Mouse (Mus musculus) stomach, adult 2 months (tissue): Measurements from ENCODE around the gene Olfr555. TPM values are rescaled to one million over a fixed set of nuclear protein-coding genes. Genes with fewer than 3 reads are reported as not detected.

Experiments
- polyA plus RNA-seq: library from polyadenylated mRNA; depleted of rRNA; stranded (reverse); fragments of >200 nt; gene quantifications from 2 replicates; pipeline ENCODE4 v1.2.3, GENCODE M21; 2012; rRNA removed

The Olfr555 gene
- not detected in 2 replicates for polyA plus RNA-seq

DNA sequence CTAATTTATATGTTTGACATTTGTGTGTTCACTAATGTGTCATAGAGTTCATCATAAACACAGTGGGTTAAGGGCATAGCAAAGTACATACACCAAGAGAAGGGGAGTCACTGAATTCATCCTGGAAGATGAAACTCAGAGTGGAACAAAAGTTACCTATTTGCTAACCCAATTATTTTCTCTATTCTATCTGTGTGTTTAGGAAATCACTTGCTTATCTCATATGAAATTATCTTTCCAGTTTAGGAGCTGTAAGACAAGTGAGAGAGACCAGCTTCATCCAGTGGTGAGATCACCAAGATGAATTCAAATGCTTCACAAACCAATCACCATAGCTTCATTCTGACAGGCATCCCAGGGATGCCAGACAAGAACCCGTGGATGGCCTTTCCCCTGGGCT lies at the start of gene Olfr555:
TSS of gene Olfr555 (plus strand) at position 301 of the 400 bp plus-strand sequence.

DNA sequence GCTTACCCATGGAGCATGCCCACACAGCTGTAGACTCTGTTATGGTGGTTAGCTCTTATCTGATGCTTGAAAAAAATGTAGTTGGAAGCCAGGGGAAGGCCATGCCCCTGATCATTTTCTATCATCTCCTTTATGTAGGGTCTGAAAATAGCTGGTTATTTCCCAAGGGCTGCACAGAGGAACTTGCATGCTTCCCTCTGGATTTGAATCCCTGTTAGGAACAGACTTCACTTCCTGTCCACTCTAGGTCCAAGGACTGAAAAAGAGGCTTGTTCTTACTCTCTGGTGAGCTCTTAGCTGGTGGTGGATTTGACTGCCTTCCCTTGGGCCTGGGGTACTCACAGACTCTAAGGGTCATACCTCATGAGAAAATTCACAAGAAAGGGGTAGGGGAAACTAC lies 40.5 kb upstream of the Olfr555 start, which contains the start of gene Olfr553:
TSS of gene Olfr553 (minus strand) at position 101 of the 400 bp plus-strand sequence.

DNA sequence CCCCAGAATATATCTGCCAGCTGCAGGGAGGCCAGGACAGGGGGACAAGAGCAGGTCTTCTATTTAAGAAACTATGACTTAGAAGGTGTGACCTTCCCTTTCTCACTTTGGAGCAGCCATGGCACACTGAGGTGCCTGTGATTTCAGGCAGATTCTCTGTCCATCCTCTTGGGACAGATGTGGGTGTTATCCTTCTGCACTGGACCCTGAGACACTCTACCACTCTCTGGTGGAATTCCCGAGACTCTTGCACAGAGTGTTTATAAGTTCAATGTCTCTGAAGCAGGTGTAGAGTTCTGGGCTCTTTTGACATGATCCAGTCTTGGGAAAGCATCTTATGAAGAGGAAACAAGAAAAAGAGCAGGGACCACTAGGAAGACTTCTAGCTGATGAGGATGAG lies 20.5 kb upstream of the Olfr555 start, which contains the start of gene Olfr554:
TSS of gene Olfr554 (plus strand) at position 301 of the 400 bp plus-strand sequence.

DNA sequence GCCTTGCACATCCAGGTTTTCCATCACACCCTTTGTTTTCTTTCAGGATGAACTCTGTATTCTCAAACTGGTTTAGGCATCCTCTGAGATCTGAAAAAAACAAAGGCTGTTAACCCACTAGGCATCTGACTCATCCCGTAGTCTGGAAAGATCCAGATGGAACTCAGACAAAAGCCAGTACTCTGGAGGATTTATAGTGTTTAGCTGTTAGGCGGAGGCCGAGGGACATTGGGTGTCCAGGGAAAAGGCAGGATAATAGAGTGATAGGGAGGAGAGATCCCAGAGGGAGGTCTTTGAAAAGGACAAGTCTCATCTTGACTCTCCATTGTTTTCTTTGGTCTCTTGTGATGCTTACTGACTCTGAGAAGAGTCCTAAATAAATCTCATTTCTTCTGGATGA lies 6.0 kb downstream of the Olfr555 start, which contains the start of gene Olfr556:
TSS of gene Olfr556 (plus strand) at position 301 of the 400 bp plus-strand sequence.

DNA sequence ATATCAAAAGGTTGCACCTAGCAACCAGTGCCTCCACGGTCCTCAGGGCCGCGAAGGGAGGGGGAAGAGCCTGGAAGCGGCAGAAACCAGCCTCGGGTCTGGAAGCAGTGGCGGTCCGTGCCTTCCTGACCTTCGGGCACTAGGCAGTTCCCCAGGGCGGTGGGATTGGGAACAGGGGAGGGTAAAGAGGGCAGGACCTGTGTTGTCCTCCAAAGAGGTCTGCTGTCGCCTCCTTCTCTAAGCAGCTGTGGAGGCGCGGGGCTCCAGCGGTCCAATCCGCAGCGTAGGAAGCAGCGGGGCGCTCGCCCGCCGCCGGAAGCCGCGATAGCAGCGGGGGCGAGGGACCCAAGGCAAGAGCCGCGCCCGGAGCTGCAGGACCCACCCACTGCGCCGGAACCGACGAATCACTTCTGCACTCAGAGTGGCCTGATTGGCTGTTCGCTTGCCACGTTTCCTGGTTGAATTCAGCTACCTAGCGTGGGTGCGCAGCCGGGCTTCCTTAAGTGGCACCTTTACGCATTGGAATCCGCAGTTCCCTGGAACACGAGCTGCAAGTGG lies 28.4 kb downstream of the Olfr555 start, which contains the start of gene Trim68:
TSS of gene Trim68 (minus strand) at position 384 of the 558 bp plus-strand sequence.

DNA sequence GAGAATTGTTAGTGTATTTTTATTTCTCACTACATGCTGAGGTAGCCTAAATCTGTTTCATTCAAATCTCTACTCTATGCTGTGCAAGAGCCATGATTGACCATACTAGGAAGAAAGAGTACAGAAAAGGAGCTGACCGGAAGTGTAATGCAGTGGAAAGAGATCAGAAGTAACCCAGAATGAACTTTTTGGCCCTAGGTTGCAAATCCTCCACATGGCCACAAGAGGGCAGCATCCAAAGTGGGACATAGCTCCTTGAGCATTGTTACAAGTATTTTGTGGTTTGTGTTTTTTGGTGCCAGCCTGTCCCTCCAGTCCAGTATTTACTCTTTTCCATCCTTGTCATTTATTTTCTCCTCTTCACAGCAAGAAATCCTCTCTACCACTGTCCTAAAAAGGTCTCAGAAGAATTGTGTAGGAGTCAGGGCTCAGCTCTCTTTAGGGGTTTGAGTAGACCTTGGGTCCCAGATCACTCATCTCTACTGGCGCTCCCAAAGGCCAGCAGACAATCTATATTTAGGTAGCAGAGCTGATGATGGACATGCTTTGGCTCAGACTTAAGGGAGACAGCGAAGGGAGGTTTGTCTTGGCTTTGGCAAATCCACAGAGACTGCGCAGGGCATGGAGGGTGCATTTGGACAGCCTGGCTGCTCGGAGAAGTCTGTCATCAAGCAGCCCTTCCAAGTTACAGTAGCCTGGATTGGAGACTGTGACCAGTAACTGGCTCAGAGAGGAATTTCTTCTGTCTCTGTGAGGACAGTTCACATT lies 36.9 kb downstream of the Olfr555 start, which contains the start of gene Olfr557:
TSS of gene Olfr557 (plus strand) at position 553 of the 768 bp plus-strand sequence.

DNA sequence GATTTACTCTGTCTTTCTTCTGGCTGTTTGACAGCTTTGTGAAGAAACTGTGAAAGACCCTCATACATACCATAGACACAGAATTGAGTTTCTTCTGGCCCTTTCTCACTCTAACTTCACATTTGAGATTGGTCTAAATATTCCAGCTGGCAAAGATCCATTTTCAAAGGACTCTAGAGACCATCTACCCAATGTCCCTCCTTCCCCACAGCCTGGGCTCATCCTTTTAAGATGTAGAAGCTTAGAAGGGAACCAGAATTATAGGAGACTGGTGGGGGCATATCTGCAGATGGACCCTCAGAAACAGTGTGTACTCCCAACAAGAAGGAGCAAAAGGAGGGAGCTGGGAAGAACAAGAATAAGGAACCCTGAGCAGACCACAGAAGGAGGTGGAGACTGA lies 43.3 kb downstream of the Olfr555 start, which contains the start of gene Olfr558:
TSS of gene Olfr558 (plus strand) at position 301 of the 400 bp plus-strand sequence.

Other genes with a start within 250 kb of the Olfr555 start
- gene Rrm1, start 217.1 kb upstream of the Olfr555 start, polyA plus RNA-seq, result 1.4 and 2.7 TPM in 2 replicates
- gene Olfr543, start 177.1 kb upstream of the Olfr555 start, polyA plus RNA-seq, result not detected in 2 replicates
- gene Olfr544, start 170.5 kb upstream of the Olfr555 start, polyA plus RNA-seq, result not detected in 2 replicates
- not detected in 2 replicates for gene Olfr545, start 159.2 kb upstream of the Olfr555 start, polyA plus RNA-seq
- not detected in 2 replicates for gene Olfr547, start 124.1 kb upstream of the Olfr555 start, polyA plus RNA-seq
- not detected in 2 replicates for gene Olfr548-ps1, start 117.9 kb upstream of the Olfr555 start, polyA plus RNA-seq
- gene Olfr549, start 109.0 kb upstream of the Olfr555 start, polyA plus RNA-seq, result not detected in 2 replicates
- gene Trim21, start 93.3 kb upstream of the Olfr555 start, polyA plus RNA-seq, result 0.67 and 0.84 TPM in 2 replicates
- gene Olfr550, start 87.4 kb upstream of the Olfr555 start, polyA plus RNA-seq, result not detected in 2 replicates
- not detected in 2 replicates for gene Olfr551, start 66.9 kb upstream of the Olfr555 start, polyA plus RNA-seq
- not detected in 2 replicates for gene Olfr552, start 61.1 kb upstream of the Olfr555 start, polyA plus RNA-seq
- not detected in 2 replicates for gene Olfr553, start 40.6 kb upstream of the Olfr555 start, polyA plus RNA-seq
- gene Olfr554, start 20.4 kb upstream of the Olfr555 start, polyA plus RNA-seq, result not detected in 2 replicates
- not detected in 2 replicates for gene Olfr556, start 6.1 kb downstream of the Olfr555 start, polyA plus RNA-seq
- 2.8 and 3.8 TPM in 2 replicates for gene Trim68, start 28.5 kb downstream of the Olfr555 start, polyA plus RNA-seq
- gene Olfr557, start 37.1 kb downstream of the Olfr555 start, polyA plus RNA-seq, result not detected in 2 replicates
- 0.15 and 0.35 TPM in 2 replicates for gene Olfr558, start 43.4 kb downstream of the Olfr555 start, polyA plus RNA-seq
- 0.15 TPM in 1 of 2 replicates, not detected in the other for gene Olfr33, start 60.2 kb downstream of the Olfr555 start, polyA plus RNA-seq
- not detected in 2 replicates for gene Olfr559, start 68.7 kb downstream of the Olfr555 start, polyA plus RNA-seq
- not detected in 2 replicates for gene Olfr560, start 100.5 kb downstream of the Olfr555 start, polyA plus RNA-seq
- gene Olfr78, start 100.6 kb downstream of the Olfr555 start, polyA plus RNA-seq, result 0.41 and 0.78 TPM in 2 replicates
- gene Olfr561, start 112.4 kb downstream of the Olfr555 start, polyA plus RNA-seq, result not detected in 2 replicates
- gene Olfr564, start 144.7 kb downstream of the Olfr555 start, polyA plus RNA-seq, result not detected in 2 replicates
- not detected in 2 replicates for gene Olfr566, start 199.9 kb downstream of the Olfr555 start, polyA plus RNA-seq
- not detected in 2 replicates for gene Olfr568, start 218.3 kb downstream of the Olfr555 start, polyA plus RNA-seq
- not detected in 2 replicates for gene Olfr569, start 232.1 kb downstream of the Olfr555 start, polyA plus RNA-seq
- not detected in 2 replicates for gene Olfr570, start 235.8 kb downstream of the Olfr555 start, polyA plus RNA-seq